Mouse (Mus musculus): Measurements from ENCODE around the gene Catsper1. TPM values are rescaled to one million over a fixed set of nuclear protein-coding genes. Genes with fewer than 3 reads are reported as not detected.

Gene Catsper1
- polyA plus RNA-seq, 1 experiment from 2014 or later, result not detected

DNA sequence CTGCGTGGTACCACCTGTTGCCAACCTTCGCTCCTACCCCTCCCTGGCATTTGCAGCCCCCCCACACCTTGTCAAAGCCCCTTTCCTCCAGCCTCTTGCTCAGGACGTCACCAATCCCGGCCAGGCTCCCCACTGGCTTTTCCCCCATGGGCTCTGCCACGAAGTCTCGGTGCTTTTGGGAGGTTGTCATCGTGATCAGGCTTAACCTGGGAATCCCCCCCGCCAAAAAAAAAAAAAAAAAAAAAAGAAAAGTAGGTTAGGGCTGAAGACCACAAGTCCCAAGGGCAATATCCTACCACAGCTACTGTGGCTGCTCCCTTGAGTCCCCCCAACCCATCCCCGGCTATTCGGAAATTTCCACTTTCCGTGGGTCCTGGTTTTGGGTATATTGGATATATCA is 30.2 kb downstream of the Catsper1 start:
- 20% methylated on average over 11 of the region's 11 CpGs for WGBS
- Histone ChIP-seq H3K27ac (replicated peaks) (peak overlapping the region; percentile 99), H3K36me3 (peaks cover 54% of the 10 kb centered on the region), H3K4me3 (peak overlapping the region; percentile 86), H3K9me3 (replicated peaks) (no peaks in the 10 kb centered on the region), H3K4me1 (peaks cover 29% of the 10 kb centered on the region), H3K27me3 (ENCODE audit: low read depth, poor library complexity, severe bottlenecking) (no peaks in the 10 kb centered on the region)
- DNase-seq (ENCODE audit: low spot score), result no peak

GRCm38 (mm10) chr19:5366175-5367052 is 30.9 kb downstream of the Catsper1 start, which contains the start of gene Eif1ad:
Gene Eif1ad (plus strand): TSS chr19:5366741.
- Histone ChIP-seq H3K4me3 (peak within 1 kb of the TSS; percentile 86), H3K4me1 (peaks cover 29% of the 10 kb centered on the region), H3K27me3 (ENCODE audit: low read depth, poor library complexity, severe bottlenecking) (no peaks in the 10 kb centered on the region), H3K36me3 (peaks cover 61% of the 10 kb centered on the region), H3K9me3 (replicated peaks) (no peaks in the 10 kb centered on the region), H3K27ac (replicated peaks) (peak within 1 kb of the TSS; percentile 99)
- under 1% methylated on average over 92 of the region's 92 CpGs for WGBS
- DNase-seq (ENCODE audit: low spot score), result peak; percentile 99

DNA sequence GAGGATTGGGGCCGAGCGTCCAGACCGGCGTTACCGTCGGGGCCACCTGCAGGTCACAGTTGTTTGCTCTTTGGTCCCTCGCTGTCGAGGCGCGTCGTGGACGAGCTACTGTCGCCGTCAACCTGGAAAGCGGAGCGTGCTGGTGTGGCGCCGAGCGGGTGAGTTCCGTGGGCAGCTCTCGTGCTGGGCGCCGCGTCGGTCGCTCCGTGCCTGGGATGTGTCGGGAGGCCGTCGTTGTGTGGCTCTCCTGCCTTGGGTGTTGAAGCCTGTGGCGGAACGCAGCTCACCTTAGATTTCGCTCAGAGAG is 31.5 kb downstream of the Catsper1 start, which contains the start of gene Banf1:
Banf1 (minus strand) TSS at position 116 of the 307 bp plus-strand sequence.
- Histone ChIP-seq H3K9me3 (replicated peaks) (no peaks in the 10 kb centered on the region), H3K36me3 (peaks cover 66% of the 10 kb centered on the region), H3K4me1 (peaks cover 29% of the 10 kb centered on the region), H3K27me3 (ENCODE audit: low read depth, poor library complexity, severe bottlenecking) (no peaks in the 10 kb centered on the region), H3K27ac (replicated peaks) (peak within 1 kb of the TSS; percentile 99), H3K4me3 (peak within 1 kb of the TSS; percentile 86)
- WGBS, result under 1% methylated on average over 33 of the region's 33 CpGs
- no peak for DNase-seq (ENCODE audit: low spot score)

GRCm38 (mm10) chr19:5367455-5367854 is 31.9 kb downstream of the Catsper1 start:
- peaks cover 29% of the 10 kb centered on the region for H3K4me1 ChIP-seq
- no peaks in the 10 kb centered on the region for H3K9me3 ChIP-seq (replicated peaks)
- H3K27me3 ChIP-seq (ENCODE audit: low read depth, poor library complexity, severe bottlenecking), result no peaks in the 10 kb centered on the region
- DNase-seq (ENCODE audit: low spot score), result no peak
- H3K4me3 ChIP-seq, result peak overlapping the region; percentile 86
- H3K36me3 ChIP-seq, result peaks cover 71% of the 10 kb centered on the region
- 11% methylated on average over 11 of the region's 11 CpGs for WGBS
- H3K27ac ChIP-seq (replicated peaks), result peak overlapping the region; percentile 99

GRCm38 (mm10) chr19:5370932-5371331 is 35.4 kb downstream of the Catsper1 start:
- 94% methylated on average over 3 of the region's 3 CpGs for WGBS
- no peak overlapping the region for H3K4me3 ChIP-seq
- peaks cover 72% of the 10 kb centered on the region for H3K36me3 ChIP-seq
- no peak for DNase-seq (ENCODE audit: low spot score)
- peaks cover 17% of the 10 kb centered on the region for H3K4me1 ChIP-seq
- no peak overlapping the region for H3K27ac ChIP-seq (replicated peaks)
- H3K27me3 ChIP-seq (ENCODE audit: low read depth, poor library complexity, severe bottlenecking), result no peaks in the 10 kb centered on the region
- H3K9me3 ChIP-seq (replicated peaks), result no peaks in the 10 kb centered on the region

DNA sequence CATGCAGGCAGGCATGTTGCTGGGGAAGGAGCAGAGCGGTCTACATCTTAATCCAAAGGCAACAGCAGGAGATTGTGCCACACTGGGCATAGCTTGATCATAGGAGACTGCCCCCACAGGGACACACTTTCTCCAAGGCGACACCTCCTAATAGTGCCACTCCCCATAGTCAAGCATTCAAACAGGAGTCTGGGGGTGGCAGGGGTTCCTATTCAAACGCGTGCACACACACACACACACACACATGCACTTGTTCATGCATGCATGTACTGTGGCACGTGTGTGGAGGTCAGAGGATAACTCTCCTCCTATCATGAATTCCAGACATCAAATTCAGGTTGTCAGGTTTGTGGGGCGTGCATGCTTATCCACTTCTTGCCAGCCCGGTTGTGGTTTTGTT is 37.2 kb downstream of the Catsper1 start:
- Histone ChIP-seq H3K36me3 (peaks cover 87% of the 10 kb centered on the region), H3K4me3 (no peak overlapping the region), H3K9me3 (replicated peaks) (no peaks in the 10 kb centered on the region), H3K27me3 (ENCODE audit: low read depth, poor library complexity, severe bottlenecking) (no peaks in the 10 kb centered on the region), H3K27ac (replicated peaks) (no peak overlapping the region), H3K4me1 (peaks cover 11% of the 10 kb centered on the region)
- WGBS, result 91% methylated on average over 7 of the region's 7 CpGs
- no peak for DNase-seq (ENCODE audit: low spot score)

GRCm38 (mm10) chr19:5374177-5374576 is 38.6 kb downstream of the Catsper1 start:
- H3K4me1 ChIP-seq, result no peaks in the 10 kb centered on the region
- H3K27me3 ChIP-seq (ENCODE audit: low read depth, poor library complexity, severe bottlenecking), result no peaks in the 10 kb centered on the region
- no peak for DNase-seq (ENCODE audit: low spot score)
- WGBS, result 87% methylated on average over 4 of the region's 4 CpGs
- H3K27ac ChIP-seq (replicated peaks), result no peak overlapping the region
- H3K4me3 ChIP-seq, result no peak overlapping the region
- H3K36me3 ChIP-seq, result peaks cover 88% of the 10 kb centered on the region
- H3K9me3 ChIP-seq (replicated peaks), result no peaks in the 10 kb centered on the region

GRCm38 (mm10) chr19:5374748-5375147 is 39.2 kb downstream of the Catsper1 start:
- Histone ChIP-seq H3K27ac (replicated peaks) (no peak overlapping the region), H3K4me3 (no peak overlapping the region), H3K9me3 (replicated peaks) (no peaks in the 10 kb centered on the region), H3K27me3 (ENCODE audit: low read depth, poor library complexity, severe bottlenecking) (no peaks in the 10 kb centered on the region), H3K4me1 (no peaks in the 10 kb centered on the region), H3K36me3 (peaks cover 88% of the 10 kb centered on the region)
- WGBS, result 87% methylated on average over 4 of the region's 4 CpGs
- no peak for DNase-seq (ENCODE audit: low spot score)

DNA sequence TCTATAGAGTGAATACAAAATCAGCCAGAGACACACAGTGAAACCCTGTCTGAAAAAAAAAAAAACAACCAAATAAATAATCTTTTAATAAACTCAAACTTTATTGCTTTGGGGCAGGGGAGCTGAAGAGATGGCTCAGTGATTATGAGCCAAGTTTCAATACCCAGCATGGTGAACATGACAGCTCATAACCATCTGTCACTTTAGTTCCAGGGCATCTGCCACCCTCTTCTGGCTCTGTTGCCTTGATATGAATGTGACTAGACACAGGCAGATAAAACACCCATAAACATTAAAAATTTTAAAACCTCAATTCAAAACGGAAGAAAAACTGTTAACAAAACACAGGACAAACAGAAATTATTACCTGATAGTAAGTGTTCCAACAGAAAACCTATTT is 41.9 kb downstream of the Catsper1 start:
- no peaks in the 10 kb centered on the region for H3K9me3 ChIP-seq (replicated peaks)
- no peaks in the 10 kb centered on the region for H3K4me1 ChIP-seq
- H3K27ac ChIP-seq (replicated peaks), result no peak overlapping the region
- no peaks in the 10 kb centered on the region for H3K27me3 ChIP-seq (ENCODE audit: low read depth, poor library complexity, severe bottlenecking)
- no peak overlapping the region for H3K4me3 ChIP-seq
- DNase-seq (ENCODE audit: low spot score), result no peak
- H3K36me3 ChIP-seq, result peaks cover 88% of the 10 kb centered on the region
- 96% methylated on average over 1 of the region's 1 CpGs for WGBS

DNA sequence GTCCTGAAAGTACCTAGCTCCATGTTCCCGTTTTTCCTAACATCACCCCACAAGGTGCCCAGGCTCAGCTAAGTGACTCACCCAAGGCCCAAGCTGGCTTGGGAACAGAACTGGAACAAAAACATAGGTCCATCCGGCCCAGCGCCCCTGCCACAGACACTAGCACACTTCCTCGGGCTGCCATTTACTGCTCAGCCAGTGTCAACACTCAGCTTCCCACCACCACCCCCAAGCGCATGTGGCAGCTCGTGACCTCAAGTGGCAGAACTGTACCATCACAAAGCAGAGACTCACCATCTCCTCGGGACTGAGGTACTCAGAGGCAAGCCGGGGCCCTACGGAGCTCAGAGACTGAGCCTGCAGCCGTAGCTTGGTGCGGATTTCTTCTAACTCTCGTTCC is 47.8 kb downstream of the Catsper1 start:
- 95% methylated on average over 12 of the region's 12 CpGs for WGBS
- Histone ChIP-seq H3K4me1 (peaks cover 16% of the 10 kb centered on the region), H3K4me3 (no peak overlapping the region), H3K36me3 (peaks cover 83% of the 10 kb centered on the region), H3K9me3 (replicated peaks) (no peaks in the 10 kb centered on the region), H3K27me3 (ENCODE audit: low read depth, poor library complexity, severe bottlenecking) (no peaks in the 10 kb centered on the region), H3K27ac (replicated peaks) (no peak overlapping the region)
- DNase-seq (ENCODE audit: low spot score), result no peak

- Histone ChIP-seq H3K27me3 (ENCODE audit: low read depth, poor library complexity, severe bottlenecking) (no peaks in the 10 kb centered on the region), H3K9me3 (replicated peaks) (no peaks in the 10 kb centered on the region), H3K36me3 (peaks cover 69% of the 10 kb centered on the region), H3K4me3 (no peak overlapping the region), H3K27ac (replicated peaks) (no peak overlapping the region), H3K4me1 (peaks cover 24% of the 10 kb centered on the region)
- WGBS, result 89% methylated on average over 8 of the region's 8 CpGs
- no peak for DNase-seq (ENCODE audit: low spot score)
Measured at GRCm38 (mm10) chr19:5384715-5385114, 49.2 kb downstream of the Catsper1 start.

DNA sequence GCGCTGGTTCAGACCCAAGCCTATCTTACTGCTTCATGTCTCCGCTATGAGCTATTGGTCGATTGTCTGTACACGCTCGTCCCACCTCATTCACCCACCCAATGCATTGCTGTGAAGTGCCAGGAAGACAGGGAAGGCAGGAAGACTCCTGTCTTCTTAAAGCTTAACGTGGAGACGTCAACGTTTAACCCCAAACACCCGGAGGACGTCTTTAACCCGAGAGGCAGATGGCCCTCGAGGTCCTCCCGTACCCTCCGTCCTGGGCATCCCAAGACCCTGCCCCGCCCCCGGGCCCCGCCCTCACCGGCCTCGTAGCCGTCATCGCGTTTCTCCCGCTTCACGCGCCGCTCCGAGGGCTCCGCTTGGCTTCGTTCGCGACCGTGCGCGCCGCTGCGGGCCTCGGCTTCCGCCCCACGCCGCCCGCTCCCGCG is 52.5 kb downstream of the Catsper1 start:
- Histone ChIP-seq H3K36me3 (peaks cover 36% of the 10 kb centered on the region), H3K27ac (replicated peaks) (peak overlapping the region; percentile 90), H3K9me3 (replicated peaks) (no peaks in the 10 kb centered on the region), H3K4me1 (peaks cover 37% of the 10 kb centered on the region), H3K27me3 (ENCODE audit: low read depth, poor library complexity, severe bottlenecking) (no peaks in the 10 kb centered on the region), H3K4me3 (peak overlapping the region; percentile 100)
- under 1% methylated on average over 43 of the region's 43 CpGs for WGBS
- DNase-seq (ENCODE audit: low spot score), result no peak

- peak within 1 kb of the TSS; percentile 90 for H3K27ac ChIP-seq (replicated peaks)
- H3K4me3 ChIP-seq, result peak within 1 kb of the TSS; percentile 100
- DNase-seq (ENCODE audit: low spot score), result peak; percentile 95
- 2% methylated on average over 43 of the region's 43 CpGs for WGBS
- no peaks in the 10 kb centered on the region for H3K9me3 ChIP-seq (replicated peaks)
- H3K4me1 ChIP-seq, result peaks cover 41% of the 10 kb centered on the region
- no peaks in the 10 kb centered on the region for H3K27me3 ChIP-seq (ENCODE audit: low read depth, poor library complexity, severe bottlenecking)
- H3K36me3 ChIP-seq, result peaks cover 29% of the 10 kb centered on the region
Measured at GRCm38 (mm10) chr19:5388588-5389242, 53.2 kb downstream of the Catsper1 start, which contains the start of gene Sart1. Gene Sart1 (minus strand): TSS chr19:5388703.
